Mouse (Mus musculus): ENCODE results near the gene Tram1l1.
A peak's percentile ranks its signal among the peaks of the same experiment; 100 is the strongest.
"Not testable (repeated sequence)": the region's sequence is repeated elsewhere in the genome, so short reads cannot be mapped to it uniquely, and the experiment has no call there.

Tram1l1 gene

DNA sequence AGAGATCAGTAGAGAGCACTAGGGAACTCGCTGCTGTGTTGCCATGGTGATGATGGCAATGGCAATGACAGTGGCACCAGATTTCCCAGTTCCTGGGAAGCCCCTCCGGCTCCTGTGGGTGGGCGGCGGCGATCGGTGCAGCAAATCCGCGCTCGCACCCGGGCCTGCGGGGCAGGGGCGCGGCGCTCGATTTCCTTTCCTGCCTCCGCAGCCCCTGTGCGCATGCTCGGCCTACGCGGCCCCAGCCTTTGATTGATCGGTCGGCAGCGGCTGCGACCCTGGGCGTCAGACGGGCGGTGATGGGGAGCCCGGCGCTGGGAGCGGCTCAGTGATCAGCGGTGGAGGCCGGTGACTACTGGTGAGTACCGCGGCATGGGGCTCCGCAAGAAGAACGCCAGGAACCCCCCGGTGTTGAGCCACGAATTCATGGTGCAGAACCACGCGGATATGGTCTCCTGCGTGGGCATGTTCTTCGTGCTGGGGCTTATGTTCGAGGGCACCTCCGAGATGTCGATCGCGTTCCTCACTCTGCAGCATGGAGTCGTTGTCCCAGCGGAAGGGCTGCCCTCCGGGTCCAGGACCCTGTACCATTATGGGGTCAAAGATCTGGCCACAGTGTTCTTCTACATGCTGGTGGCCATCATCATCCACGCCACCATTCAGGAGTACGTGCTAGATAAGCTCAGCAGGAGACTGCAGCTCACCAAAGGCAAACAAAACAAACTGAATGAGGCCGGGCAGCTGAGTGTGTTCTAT is at the start of gene Tram1l1:
Gene Tram1l1, plus strand, starts transcription at position 35 of the 756 bp plus-strand sequence.
- peak in 1 of 2 experiments; percentile 3 for DNase-seq (ENCODE audit: low spot score in 2 of 2)

DNA sequence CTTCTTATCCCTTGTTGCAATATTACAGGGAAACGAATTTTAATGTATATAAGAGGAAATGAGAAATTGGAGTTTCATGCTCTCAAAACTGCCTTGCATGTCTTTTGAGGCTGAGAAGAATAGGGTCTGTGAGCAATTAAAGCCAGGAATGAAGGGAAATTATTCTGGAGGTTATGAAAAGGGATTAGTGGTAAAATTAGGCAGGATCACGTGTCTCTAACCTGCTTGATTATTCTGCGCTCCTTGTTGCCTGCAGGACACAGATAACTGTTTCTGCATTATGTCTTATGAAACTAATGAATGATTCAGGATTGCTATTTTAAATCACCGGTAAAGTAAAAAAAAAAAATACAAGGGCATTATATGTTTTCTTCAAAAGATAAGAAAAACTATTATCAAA is 49.4 kb upstream of the Tram1l1 start:
- DNase-seq (ENCODE audit: low spot score in 2 of 2) = no peak

DNA sequence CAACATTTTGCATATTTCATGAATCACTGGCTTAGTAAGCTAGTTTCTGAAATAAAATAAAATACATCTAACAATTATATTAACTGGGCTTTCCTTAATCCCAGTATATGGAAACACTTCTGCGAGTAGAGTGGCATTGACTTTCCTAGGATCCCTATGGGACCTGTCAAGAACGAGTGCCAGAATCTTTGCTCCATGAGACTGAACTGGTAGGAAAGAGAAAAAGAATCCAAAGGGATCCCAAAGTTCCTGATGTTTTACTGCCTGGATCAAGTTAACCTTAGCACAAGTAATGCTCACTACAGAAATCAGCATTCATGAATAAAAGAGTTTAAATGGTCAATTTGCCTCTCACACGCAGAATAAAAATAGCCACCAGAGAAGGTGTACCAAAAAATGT is 49.0 kb upstream of the Tram1l1 start:
- no peak for DNase-seq (ENCODE audit: low spot score in 2 of 2)

DNA sequence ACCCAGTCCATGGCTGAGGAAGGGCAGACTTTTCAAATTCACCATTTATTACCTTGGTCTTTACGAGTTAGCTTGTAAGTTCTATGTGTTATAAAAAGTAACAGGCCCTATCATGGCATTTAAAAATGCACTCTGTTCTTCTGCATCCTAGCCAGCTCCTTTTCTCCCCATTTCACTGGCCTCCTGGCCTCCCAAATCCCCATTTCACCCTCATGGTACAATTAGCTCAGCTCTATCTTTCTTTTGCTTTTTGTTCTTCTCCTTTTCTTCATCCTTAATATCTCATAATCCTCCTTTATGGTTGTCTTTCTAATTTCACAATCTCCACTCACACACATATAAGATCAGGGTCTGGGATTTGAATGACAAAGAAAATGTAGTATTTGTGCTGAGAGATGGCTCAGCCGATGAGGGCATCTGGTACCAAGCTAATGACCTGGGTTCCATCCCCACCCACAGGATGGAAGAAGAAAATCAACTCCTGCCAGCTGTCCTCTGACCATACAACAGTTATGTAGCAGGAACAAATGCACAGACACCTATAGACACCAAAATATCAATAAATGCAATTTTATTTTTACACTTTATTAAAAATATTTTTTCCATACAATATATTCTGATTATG is 48.1 kb upstream of the Tram1l1 start:
- no peak for DNase-seq (ENCODE audit: low spot score in 2 of 2)

GRCm38 (mm10) chr3:124274928-124275609 is 45.6 kb upstream of the Tram1l1 start:
- DNase-seq (ENCODE audit: low spot score in 2 of 2) = not testable (repeated sequence)

DNA sequence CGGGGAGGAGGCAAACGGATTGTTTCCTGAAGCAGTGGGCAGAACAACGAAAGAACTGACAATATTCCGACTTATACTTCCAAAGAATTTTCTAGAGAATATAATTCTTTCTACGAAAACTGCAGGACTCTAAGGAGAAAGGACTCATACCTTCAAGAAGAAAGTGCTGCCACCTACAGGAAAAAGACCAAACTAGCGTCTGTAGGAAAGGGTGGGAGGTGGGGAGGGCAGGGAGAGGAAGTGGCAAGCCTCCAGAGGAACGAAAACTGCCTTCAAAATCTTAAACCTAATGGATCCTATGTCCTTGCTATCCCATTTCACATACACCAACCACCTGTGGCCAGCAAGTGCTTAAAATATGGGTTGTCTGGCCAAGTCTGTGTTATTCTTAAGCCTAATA is 31.7 kb upstream of the Tram1l1 start:
- DNase-seq (ENCODE audit: low spot score in 2 of 2) = not testable (repeated sequence)

DNA sequence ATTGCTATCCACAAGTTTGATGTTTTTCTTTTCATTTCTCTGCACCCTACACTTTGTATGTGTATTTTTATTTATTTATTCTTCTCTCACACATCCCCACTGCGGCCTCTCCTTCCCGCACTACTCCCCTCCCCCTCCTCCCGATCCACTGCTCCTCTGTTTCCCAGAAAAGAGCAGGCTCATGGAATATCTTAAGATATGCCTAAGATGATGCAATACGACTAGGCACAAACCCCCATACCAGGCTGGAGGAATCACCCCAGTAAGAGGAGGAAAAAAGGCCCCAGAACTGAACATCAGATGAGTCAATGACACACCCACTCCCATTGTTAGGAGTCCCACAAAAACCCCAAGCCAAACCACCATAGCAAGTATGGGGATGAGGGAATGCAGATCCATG is 1.4 kb upstream of the Tram1l1 start:
- no peak for DNase-seq (ENCODE audit: low spot score in 2 of 2)

- no peak for DNase-seq (ENCODE audit: low spot score in 2 of 2)
These were observed 257 bp upstream of the Tram1l1 start for GRCm38 (mm10) chr3:124320398-124320797.

DNA sequence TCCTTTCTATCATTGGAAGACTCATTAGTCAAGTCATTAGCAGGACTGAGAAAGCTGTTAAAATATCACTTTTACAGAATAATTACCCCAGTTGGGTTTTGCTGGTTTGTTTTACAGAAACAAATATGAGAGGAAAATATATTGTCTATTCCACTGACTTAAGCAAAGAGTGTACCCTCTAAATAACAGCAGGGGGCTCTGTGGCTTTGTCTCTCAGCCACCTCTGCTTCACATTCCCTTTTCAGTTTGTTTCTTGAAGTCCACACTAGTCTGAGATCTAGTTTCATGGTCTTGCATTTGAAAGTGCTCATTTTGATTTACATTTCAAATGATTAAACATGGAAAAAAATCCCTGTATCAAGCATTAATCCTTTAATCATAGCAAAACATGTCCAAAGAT is 25.8 kb downstream of the Tram1l1 start:
- DNase-seq (ENCODE audit: low spot score in 2 of 2) = no peak

DNA sequence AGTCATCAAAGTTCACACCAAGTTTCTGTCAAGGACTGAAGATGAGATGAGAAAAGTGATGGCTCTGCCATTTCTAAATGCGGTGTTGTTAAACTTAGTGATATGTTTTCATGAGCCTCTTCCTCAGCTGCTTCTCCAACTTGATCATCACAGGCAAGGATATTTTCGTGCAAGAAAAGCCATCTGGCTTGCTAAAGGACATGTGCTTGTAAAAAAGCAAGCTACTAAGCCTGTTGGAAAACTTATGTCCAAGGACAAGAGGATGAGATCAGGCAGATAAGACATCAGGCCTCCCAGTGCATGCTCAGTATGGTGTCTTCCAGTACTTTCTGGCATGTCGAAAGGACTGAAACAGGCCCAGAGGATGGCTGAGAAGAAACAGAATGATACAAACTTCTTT is 36.9 kb downstream of the Tram1l1 start:
- no peak for DNase-seq (ENCODE audit: low spot score in 2 of 2)

- DNase-seq (ENCODE audit: low spot score in 2 of 2) = no peak
These were observed 51.4 kb downstream of the Tram1l1 start for GRCm38 (mm10) chr3:124372031-124372430.

Data from heart, adult 9 months (tissue).